In the genomic region with DNA sequence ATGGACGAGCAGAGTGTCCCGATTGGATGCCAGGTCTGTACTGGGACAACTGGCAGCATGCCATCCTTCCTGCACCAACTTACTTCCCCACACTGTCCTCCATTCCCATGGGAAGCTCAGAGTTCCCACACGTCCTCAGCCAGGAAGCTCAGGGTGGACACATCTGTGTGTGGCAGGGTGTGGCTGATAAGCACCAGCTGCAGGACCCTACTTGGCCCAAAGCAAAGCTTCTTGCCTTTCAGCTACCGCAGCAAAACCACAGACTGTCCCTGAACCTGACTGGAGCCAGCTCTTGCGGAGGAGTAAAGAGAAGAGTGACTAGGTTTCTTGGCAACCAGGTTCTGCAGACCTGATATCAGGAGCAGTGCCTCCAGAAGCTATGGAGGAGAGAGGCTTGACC, we compare ENCODE assay signal across 9 mouse cellular contexts. TPM values are rescaled to one million over a fixed set of nuclear protein-coding genes. Genes with fewer than 3 reads are reported as not detected.
A peak's percentile ranks its signal among the peaks of the same experiment; 100 is the strongest.
DNase-seq lines count a peak whose midpoint lies in the region.
"Had no signal": no experiment of that assay in that cellular context is flagged by ENCODE, and none has a peak within 500 bp of the region (broad histone marks: within the 10 kb centered on the region; RNA-seq: fewer than 3 reads in every experiment).

No protein-coding gene starts in this region.

- H3K4me3 ChIP-seq in brown adipose tissue, adult 24 weeks (ENCODE audit: insufficient read depth, low read depth, low read length): no peak overlapping the region
- H3K4me3 ChIP-seq: forebrain, embryonic 13.5 days had no signal

- H3K27ac ChIP-seq in brown adipose tissue, adult 24 weeks (replicated peaks; ENCODE audit: low read depth, low read length): peak overlapping the region; percentile 42
- H3K27ac ChIP-seq: forebrain, embryonic 13.5 days had no signal

- DNase-seq in adipocyte (ENCODE audit: low spot score): peak; percentile 47
- DNase-seq in heart, postnatal 4 days: peak; percentile 52
- peak; percentile 85 for DNase-seq in lung, postnatal 10 days
- no peak for DNase-seq in thymus, postnatal 4 days
- no peak for DNase-seq in layer of hippocampus, adult 9-10 months (ENCODE audit: low spot score)
- DNase-seq in retina, embryonic 14.5 days (ENCODE audit: low spot score): no peak
- DNase-seq: cerebellum, adult 9-10 months had no signal

- H3K4me1 ChIP-seq in brown adipose tissue, adult 24 weeks (ENCODE audit: control insufficient read depth, insufficient read depth, insufficient read length, low read length): peaks cover 21% of the 10 kb centered on the region

RNA-seq across cellular contexts. Expression of a gene that starts 11.7 kb away (rescaled TPM):
- polyA plus RNA-seq in brown adipose tissue, adult 24 weeks (2012; ENCODE audit: insufficient read depth, insufficient read length, missing spikeins): 14.9 and 28.2 TPM in 2 replicates
- 100 to 1,000 TPM; 104 to 114 TPM for total RNA-seq in heart, postnatal 4 days (2021)

Comparison
In these comparisons a context has a peak if more than half of its experiments do, and no peak if none do; other contexts are left out.
1. DNase-seq: peak in adipocyte (single experiment), heart, postnatal 4 days (single experiment) and lung, postnatal 10 days (single experiment); none in thymus, postnatal 4 days (single experiment), layer of hippocampus, adult 9-10 months (single experiment) and retina, embryonic 14.5 days (single experiment).